Mouse (Mus musculus): ENCODE results near the gene Fgf23. TPM values are rescaled to one million over a fixed set of nuclear protein-coding genes. Genes with fewer than 3 reads are reported as not detected.

Gene Fgf23
- polyA plus RNA-seq (2012; ENCODE audit: low replicate concordance), result 0.19 and 3.0 TPM in 2 replicates

GRCm38 (mm10) chr6:127072817-127073216 is at the start of gene Fgf23:
Gene Fgf23 (plus strand): TSS chr6:127072902.

GRCm38 (mm10) chr6:127109402-127109930 is 36.8 kb downstream of the Fgf23 start, which contains the start of gene Tigar:
Gene Tigar (minus strand): TSS chr6:127109557.

Other genes with a start within 250 kb of the Fgf23 start
- 2.5 and 7.1 TPM in 2 replicates for gene Ndufa9, start 223.8 kb upstream of the Fgf23 start, polyA plus RNA-seq (2012; ENCODE audit: low replicate concordance)
- gene Akap3, start 219.8 kb upstream of the Fgf23 start, polyA plus RNA-seq (2012; ENCODE audit: low replicate concordance), result not detected in 2 replicates
- gene Dyrk4, start 151.1 kb upstream of the Fgf23 start, polyA plus RNA-seq (2012; ENCODE audit: low replicate concordance), result not detected in 2 replicates
- 5.4 and 69.7 TPM in 2 replicates for gene Rad51ap1, start 133.3 kb upstream of the Fgf23 start, polyA plus RNA-seq (2012; ENCODE audit: low replicate concordance)
- 1.3 and 3.1 TPM in 2 replicates for gene D6Wsu163e, start 132.9 kb upstream of the Fgf23 start, polyA plus RNA-seq (2012; ENCODE audit: low replicate concordance)
- not detected in 2 replicates for gene Fgf6, start 57.3 kb upstream of the Fgf23 start, polyA plus RNA-seq (2012; ENCODE audit: low replicate concordance)
- gene Tigar, start 36.7 kb downstream of the Fgf23 start, polyA plus RNA-seq (2012; ENCODE audit: low replicate concordance), result 0.37 and 0.40 TPM in 2 replicates
- 95.8 and 607 TPM in 2 replicates for gene Ccnd2, start 79.3 kb downstream of the Fgf23 start, polyA plus RNA-seq (2012; ENCODE audit: low replicate concordance)

All from leukemia stem cell, adult 10-12 weeks (primary cell).